Mouse (Mus musculus) natural killer cell, adult 2 months (primary cell): ENCODE measurements around the gene Bbs5.
"Not testable (repeated sequence)": the region's sequence is repeated elsewhere in the genome, so short reads cannot be mapped to it uniquely, and the experiment has no call there.

ENCODE experiments used
- DNase-seq, 2 experiments: peaks; one replicate each; pipeline ENCODE4 v3.0.0; 2022; ENCODE audit warnings: low spot score in 2 of 2

Bbs5 gene

GRCm38 (mm10) chr2:69646726-69647490, at the start of gene Bbs5:
Gene Bbs5, plus strand, starts transcription at chr2:69647171.
- DNase-seq: peak; percentile 40 to 58

- no peak for DNase-seq
These were observed 43.1 kb upstream of the Bbs5 start for GRCm38 (mm10) chr2:69603726-69604393.

GRCm38 (mm10) chr2:69606621-69607020, 40.4 kb upstream of the Bbs5 start:
- no peak for DNase-seq

- no peak for DNase-seq
These were observed 34.7 kb upstream of the Bbs5 start for GRCm38 (mm10) chr2:69612237-69612636.

GRCm38 (mm10) chr2:69612716-69613115, 34.3 kb upstream of the Bbs5 start:
- no peak for DNase-seq

GRCm38 (mm10) chr2:69613237-69613636, 33.7 kb upstream of the Bbs5 start:
- no peak for DNase-seq

GRCm38 (mm10) chr2:69618336-69618735, 28.6 kb upstream of the Bbs5 start:
- DNase-seq: no peak

GRCm38 (mm10) chr2:69619286-69619685, 27.7 kb upstream of the Bbs5 start:
- DNase-seq: no peak

GRCm38 (mm10) chr2:69629215-69629614, 17.8 kb upstream of the Bbs5 start:
- no peak for DNase-seq

GRCm38 (mm10) chr2:69629914-69630313, 17.1 kb upstream of the Bbs5 start:
- no peak for DNase-seq

- no peak for DNase-seq
These were observed 16.2 kb upstream of the Bbs5 start for GRCm38 (mm10) chr2:69630792-69631191.

GRCm38 (mm10) chr2:69631449-69631848, 15.5 kb upstream of the Bbs5 start:
- DNase-seq: peak in 1 of 2 experiments; percentile 24

GRCm38 (mm10) chr2:69635064-69635701, 11.8 kb upstream of the Bbs5 start:
- DNase-seq: peak; percentile 36 to 55

- peak; percentile 58 to 69 for DNase-seq
These were observed 11.2 kb upstream of the Bbs5 start for GRCm38 (mm10) chr2:69635807-69636206.

GRCm38 (mm10) chr2:69637989-69638388, 9.0 kb upstream of the Bbs5 start:
- DNase-seq: not testable (repeated sequence)

GRCm38 (mm10) chr2:69640100-69640499, 6.9 kb upstream of the Bbs5 start:
- DNase-seq: no peak

GRCm38 (mm10) chr2:69644968-69645617, 1.9 kb upstream of the Bbs5 start:
- no peak for DNase-seq

GRCm38 (mm10) chr2:69649716-69650115, 2.7 kb downstream of the Bbs5 start:
- no peak for DNase-seq

- no peak for DNase-seq
These were observed 12.4 kb downstream of the Bbs5 start for GRCm38 (mm10) chr2:69659326-69659725.

GRCm38 (mm10) chr2:69663827-69664476, 17.0 kb downstream of the Bbs5 start:
- DNase-seq: no peak

- no peak for DNase-seq
These were observed 20.7 kb downstream of the Bbs5 start for GRCm38 (mm10) chr2:69667656-69668055.

GRCm38 (mm10) chr2:69668414-69668813, 21.4 kb downstream of the Bbs5 start:
- no peak for DNase-seq
